In genomic region chr4:137663491-137663890, GRCm38 (mm10) we compare ENCODE assay signal across 21 mouse cellular contexts. TPM values are rescaled to one million over a fixed set of nuclear protein-coding genes. Genes with fewer than 3 reads are reported as not detected.
DNase-seq lines count a peak whose midpoint lies in the region; ATAC-seq and TF ChIP-seq lines count a peak whose summit lies in the region.
"Had no signal": no experiment of that assay in that cellular context is flagged by ENCODE, and none has a peak within 500 bp of the region (broad histone marks: within the 10 kb centered on the region; RNA-seq: fewer than 3 reads in every experiment).

No protein-coding gene starts in this region.

- no peak for ATAC-seq in midbrain, embryonic 16.5 days
- ATAC-seq: CD4-positive, CD25-positive, alpha-beta regulatory T cell, adult 4 months; forebrain, postnatal 0 days; intestine, postnatal 0 days had no signal

- H3K27ac ChIP-seq in cerebellum, adult 2 months (ENCODE audit: insufficient read depth, low read length), result peak overlapping the region; percentile 52
- no peak overlapping the region for H3K27ac ChIP-seq in midbrain, embryonic 16.5 days (ENCODE audit: low read length)
- H3K27ac ChIP-seq: embryonic facial prominence, embryonic 13.5 days; forebrain, embryonic 12.5 days; gastrocnemius, adult 2 months; hindbrain, embryonic 12.5 days; hindbrain, embryonic 15.5 days had no signal

- no peaks in the 10 kb centered on the region for H3K27me3 ChIP-seq in cerebellum, adult 2 months (ENCODE audit: control insufficient read depth, insufficient read depth, low read length)
- no peaks in the 10 kb centered on the region for H3K27me3 ChIP-seq in midbrain, embryonic 16.5 days (ENCODE audit: control insufficient read depth, insufficient read depth, low read depth, low read length)
- H3K27me3 ChIP-seq: hindbrain, embryonic 15.5 days had no signal

- TF ChIP-seq CTCF in cerebellum, adult 2 months (IDR thresholded peaks at IDR 0.05; ENCODE audit: borderline replicate concordance, insufficient read depth, low read depth, low read length), result no peak

- H3K9me3 ChIP-seq in midbrain, embryonic 16.5 days (replicated peaks; ENCODE audit: control insufficient read depth, low read length, poor library complexity, severe bottlenecking), result no peaks in the 10 kb centered on the region
- H3K9me3 ChIP-seq: embryonic facial prominence, embryonic 10.5 days; embryonic facial prominence, embryonic 13.5 days; forebrain, embryonic 12.5 days; hindbrain, embryonic 12.5 days; hindbrain, embryonic 15.5 days had no signal

- no peak overlapping the region for H3K9ac ChIP-seq in midbrain, embryonic 16.5 days (ENCODE audit: low read depth, low read length)
- H3K9ac ChIP-seq: hindbrain, embryonic 12.5 days had no signal

- H3K4me3 ChIP-seq in cerebellum, adult 2 months (replicated peaks; ENCODE audit: insufficient read depth, low read depth, low read length), result no peak overlapping the region
- H3K4me3 ChIP-seq in midbrain, embryonic 16.5 days (ENCODE audit: low read depth, low read length), result no peak overlapping the region
- H3K4me3 ChIP-seq: erythroblast, embryonic 14.5 days had no signal

- H3K4me1 ChIP-seq in cerebellum, adult 2 months (ENCODE audit: control insufficient read depth, insufficient read depth, low read length), result peaks cover 54% of the 10 kb centered on the region
- peaks cover 38% of the 10 kb centered on the region for H3K4me1 ChIP-seq in midbrain, embryonic 16.5 days (ENCODE audit: control insufficient read depth, insufficient read depth, low read length)

- 48% methylated on average over 4 of the region's 4 CpGs for WGBS in cerebellum, adult 2 months
- 82% methylated on average over 4 of the region's 4 CpGs for WGBS in midbrain, embryonic 16.5 days

- no peak overlapping the region for H3K4me2 ChIP-seq in midbrain, embryonic 16.5 days (ENCODE audit: low read length)

- no peak for DNase-seq in cerebellum, adult 2 months
- DNase-seq in cerebellum, adult 11 months, result no peak
- DNase-seq in cerebellum, adult 8-10 months, result peak; percentile 42
- peak; percentile 69 for DNase-seq in cerebellum, adult 9-11 months
- DNase-seq in adrenal gland, adult (ENCODE audit: inconsistent age in 2 of 2, low spot score in 1 of 2), result no peak
- DNase-seq: adrenal gland, postnatal 10 days; adrenal gland, postnatal 36 days; embryo, embryonic 11 days; forebrain, postnatal 0 days; gastrocnemius, adult 2 months; gastrocnemius, postnatal 14 days; heart, adult 11 months had no signal

- H3K36me3 ChIP-seq in midbrain, embryonic 16.5 days (ENCODE audit: control insufficient read depth, insufficient read depth, low read length), result no peaks in the 10 kb centered on the region
- H3K36me3 ChIP-seq: embryonic facial prominence, embryonic 13.5 days; forebrain, embryonic 12.5 days; hindbrain, embryonic 12.5 days; hindbrain, embryonic 15.5 days had no signal

- no peak for TF ChIP-seq POLR2A in cerebellum, adult 2 months (IDR thresholded peaks at IDR 0.05; ENCODE audit: borderline replicate concordance, insufficient read depth, low read length)

RNA-seq across cellular contexts. Expression of gene Rap1gap, which starts 1.0 kb away (rescaled TPM):
- polyA plus RNA-seq in cerebellum, adult 2 months (2012; rRNA removed), result 396 and 425 TPM in 2 replicates
- polyA plus RNA-seq in midbrain, embryonic 16.5 days (2015; fragmentation: Nextera tagmentation; extraction: Ambion mirVana), result 83.0 and 105 TPM in 2 replicates

Comparison
In these comparisons a context has a peak if more than half of its experiments do, and no peak if none do; other contexts are left out.
1. DNase-seq: peak in cerebellum, adult 8-10 months (single experiment) and cerebellum, adult 9-11 months (single experiment); none in cerebellum, adult 2 months (0 of 2), cerebellum, adult 11 months (single experiment) and adrenal gland, adult (0 of 2).